Mouse (Mus musculus) G1E (cell line): ENCODE data around the gene Gm5431. TPM values are rescaled to one million over a fixed set of nuclear protein-coding genes. Genes with fewer than 3 reads are reported as not detected.
"Not testable (repeated sequence)": the region's sequence is repeated elsewhere in the genome, so short reads cannot be mapped to it uniquely, and the experiment has no call there.

Source experiments
- ATAC-seq: 2 replicates; pipeline ENCODE4 v1.8.0; 2016; ENCODE audit warnings: mild to moderate bottlenecking; ENCODE audit not compliant: insufficient number of reproducible peaks, poor library complexity, low FRiP score, severe bottlenecking; ENCODE audit errors: extremely low read depth
- DNase-seq: peaks from one replicate; pipeline ENCODE4 v3.0.0; 2012; ENCODE audit warnings: low spot score
- H3K27me3 ChIP-seq: 2 replicates; pipeline ENCODE4 v1.6.1; 2012; ENCODE audit warnings: mild to moderate bottlenecking, low read length, inconsistent platforms; ENCODE audit not compliant: insufficient read depth
- H3K36me3 ChIP-seq: replicated peaks from 2 replicates; pipeline ENCODE3; 2012; ENCODE audit warnings: mild to moderate bottlenecking, inconsistent platforms
- H3K4me1 ChIP-seq: 2 replicates; pipeline ENCODE4 v1.6.1; 2012; ENCODE audit warnings: low read depth, low read length, inconsistent platforms, mixed read lengths; ENCODE audit not compliant: insufficient read depth
- H3K4me3 ChIP-seq: 2 replicates; pipeline ENCODE4 v1.5.1; 2012; ENCODE audit warnings: low read depth, mild to moderate bottlenecking, inconsistent platforms, low read length, moderate library complexity, mixed read lengths
- H3K9me3 ChIP-seq: replicated peaks from 2 replicates; pipeline ENCODE4 v1.6.1; 2012; ENCODE audit warnings: inconsistent platforms
- CTCF ChIP-seq: IDR thresholded peaks from 2 replicates; pipeline ENCODE4 v1.5.1; 2012; ENCODE audit warnings: low read depth, low read length, inconsistent platforms, mixed read lengths
- GATA1 ChIP-seq: IDR thresholded peaks from 2 replicates; pipeline ENCODE4 v1.6.1; 2012; ENCODE audit warnings: borderline replicate concordance, low read length, inconsistent platforms, mixed read lengths
- GATA2 ChIP-seq: IDR thresholded peaks from 2 replicates; pipeline ENCODE4 v1.6.1; 2012; ENCODE audit warnings: low read depth, low read length, inconsistent platforms, borderline replicate concordance
- POLR2AphosphoS5 ChIP-seq: IDR thresholded peaks from 2 replicates; pipeline ENCODE4 v1.6.1; 2012; ENCODE audit warnings: low read depth, low read length, inconsistent platforms; ENCODE audit not compliant: insufficient replicate concordance
- TAL1 ChIP-seq: conservative IDR thresholded peaks from 2 replicates; pipeline ENCODE4 v1.6.1; 2012; ENCODE audit warnings: low read depth, low read length, inconsistent platforms, mixed read lengths
- polyA plus RNA-seq: library from polyadenylated mRNA; stranded (reverse); fragments of >175 nt; gene quantifications from 2 replicates; pipeline ENCODE4 v1.2.3, GENCODE M21; 2012
- total RNA-seq, 2 experiments: library from RNA; stranded (forward) in 1 of 2; stranded (reverse) in 1 of 2; fragments of 200-1000 nt in 1 of 2; fragments of >200 nt in 1 of 2; fragmentation: Nextera tagmentation in 1 of 2; gene quantifications; 2 replicates each; pipeline ENCODE4 v1.2.3; 2014 to 2017

The Gm5431 gene
- total and polyA plus RNA-seq, 3 experiments, result 0.11 TPM; not detected in 2

GRCm38 (mm10) chr11:48918380-48918779, 16.4 kb upstream of the Gm5431 start:
- Histone ChIP-seq H3K4me1 (peaks cover 4% of the 10 kb centered on the region; the same call in 1 of the 2 replicates), H3K36me3 (no peaks in the 10 kb centered on the region), H3K9me3 (no peaks in the 10 kb centered on the region), H3K4me3 (no peak overlapping the region), H3K27me3 (no peaks in the 10 kb centered on the region)
- TF ChIP-seq CTCF (no peak), TAL1 (no peak), GATA1 (no peak), POLR2AphosphoS5 (no peak), GATA2 (no peak)
- DNase-seq (no peak), ATAC-seq (no peak)

- H3K9me3 ChIP-seq, result no peaks in the 10 kb centered on the region
- H3K4me3 ChIP-seq, result no peak overlapping the region
- no peak for TF ChIP-seq CTCF
- no peak for TF ChIP-seq GATA1
- TF ChIP-seq POLR2AphosphoS5, result no peak
- ATAC-seq (no peak), DNase-seq (no peak)
- peaks cover 12% of the 10 kb centered on the region for H3K4me1 ChIP-seq
- no peaks in the 10 kb centered on the region for H3K27me3 ChIP-seq
- H3K36me3 ChIP-seq, result no peaks in the 10 kb centered on the region
These were observed 11.6 kb upstream of the Gm5431 start for GRCm38 (mm10) chr11:48913611-48914010.

- ATAC-seq, result peak; percentile 90
- no peaks in the 10 kb centered on the region for H3K27me3 ChIP-seq
- TF ChIP-seq POLR2AphosphoS5 (no peak), GATA2 (no peak), CTCF (no peak), TAL1 (no peak), GATA1 (no peak)
- peak; percentile 23 for DNase-seq
- no peak overlapping the region for H3K4me3 ChIP-seq
- no peaks in the 10 kb centered on the region for H3K36me3 ChIP-seq
- peaks cover 26% of the 10 kb centered on the region for H3K4me1 ChIP-seq
- H3K9me3 ChIP-seq, result no peaks in the 10 kb centered on the region
These were observed 6.4 kb upstream of the Gm5431 start for GRCm38 (mm10) chr11:48908459-48908858.

GRCm38 (mm10) chr11:48901567-48901930, 465 bp downstream of the Gm5431 start:
- ATAC-seq, H3K9me3 ChIP-seq, H3K4me3 ChIP-seq, H3K36me3 ChIP-seq, DNase-seq, H3K27me3 ChIP-seq: not testable (repeated sequence)
- peaks cover 23% of the 10 kb centered on the region for H3K4me1 ChIP-seq

GRCm38 (mm10) chr11:48900654-48901566, 1.1 kb downstream of the Gm5431 start:
- H3K4me1 ChIP-seq, result peaks cover 23% of the 10 kb centered on the region
- not testable (repeated sequence) for H3K4me3 ChIP-seq, DNase-seq, H3K27me3 ChIP-seq, H3K36me3 ChIP-seq, H3K9me3 ChIP-seq
- peak; percentile 40; the same call in 1 of the 2 replicates for ATAC-seq

GRCm38 (mm10) chr11:48898812-48899431, 3.1 kb downstream of the Gm5431 start:
- H3K4me1 ChIP-seq, result peaks cover 17% of the 10 kb centered on the region
- H3K36me3 ChIP-seq, result no peaks in the 10 kb centered on the region
- H3K9me3 ChIP-seq, result no peaks in the 10 kb centered on the region
- no peaks in the 10 kb centered on the region for H3K27me3 ChIP-seq
- no peak overlapping the region for H3K4me3 ChIP-seq
- TF ChIP-seq POLR2AphosphoS5 (no peak), CTCF (no peak), GATA1 (no peak), TAL1 (no peak), GATA2 (no peak)
- DNase-seq, result no peak
- no peak for ATAC-seq

- Histone ChIP-seq H3K9me3 (no peaks in the 10 kb centered on the region), H3K4me3 (no peak overlapping the region), H3K36me3 (peaks cover 27% of the 10 kb centered on the region), H3K27me3 (no peaks in the 10 kb centered on the region), H3K4me1 (peaks cover 44% of the 10 kb centered on the region)
- ATAC-seq, result no peak
- no peak for DNase-seq
- TF ChIP-seq GATA2, result no peak
- TF ChIP-seq POLR2AphosphoS5, result no peak
- no peak for TF ChIP-seq GATA1
- no peak for TF ChIP-seq TAL1
These were observed 25.3 kb downstream of the Gm5431 start for GRCm38 (mm10) chr11:48876680-48877079.

GRCm38 (mm10) chr11:48875343-48875837, 26.6 kb downstream of the Gm5431 start:
- DNase-seq, H3K9me3 ChIP-seq, H3K27me3 ChIP-seq, H3K4me3 ChIP-seq, ATAC-seq: not testable (repeated sequence)
- peaks cover 47% of the 10 kb centered on the region for H3K4me1 ChIP-seq
- peaks cover 24% of the 10 kb centered on the region for H3K36me3 ChIP-seq
